Mouse (Mus musculus) stomach, postnatal 0 days (tissue): Measurements from ENCODE around the gene Prune2.

Source experiments
- CTCF ChIP-seq: IDR thresholded peaks from 2 replicates; pipeline ENCODE4 v1.5.1; 2016; ENCODE audit warnings: antibody characterized with exemption, low read depth, mild to moderate bottlenecking, moderate library complexity
- EP300 ChIP-seq: optimal IDR thresholded peaks from 2 replicates; pipeline ENCODE3; 2016; ENCODE audit warnings: antibody characterized with exemption

- TF ChIP-seq CTCF (no peak), EP300 (no peak)
Measured at GRCm38 (mm10) chr19:17014337-17015124, 58.6 kb downstream of the Prune2 start.
